Mouse (Mus musculus) thymus, postnatal 14 days (tissue): Measurements from ENCODE around the gene Wdr49.
"Not testable (repeated sequence)": the region's sequence is repeated elsewhere in the genome, so short reads cannot be mapped to it uniquely, and the experiment has no call there.

Experiments
- DNase-seq: peaks from one replicate; pipeline ENCODE4 v3.0.0; 2021

The Wdr49 gene

GRCm38 (mm10) chr3:75299464-75299863, 182.5 kb downstream of the Wdr49 start:
- not testable (repeated sequence) for DNase-seq

- no peak for DNase-seq
These were observed 184.2 kb downstream of the Wdr49 start for GRCm38 (mm10) chr3:75297758-75298111.

- no peak for DNase-seq
These were observed 184.8 kb downstream of the Wdr49 start for GRCm38 (mm10) chr3:75297026-75297757.

DNA sequence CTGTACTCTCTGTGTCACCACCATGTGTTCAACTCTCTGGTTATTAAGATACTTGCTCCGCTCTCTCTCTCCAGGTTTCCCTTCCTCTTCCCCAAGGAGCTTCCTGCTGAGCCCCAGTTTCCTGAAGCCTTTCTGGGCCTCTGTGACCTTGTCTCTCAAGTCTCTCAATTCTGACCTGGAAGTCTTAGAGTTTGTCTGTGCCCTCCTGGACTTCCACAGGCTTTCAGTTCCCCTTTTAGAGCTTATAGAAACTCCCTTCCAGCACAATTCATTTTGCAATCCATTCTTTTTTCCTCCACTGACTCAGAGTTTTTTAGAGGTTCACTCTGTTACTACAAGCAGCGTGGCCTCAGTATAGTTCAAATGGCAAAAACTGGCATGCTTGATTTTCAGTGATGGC, 188.7 kb downstream of the Wdr49 start:
- no peak for DNase-seq

- no peak for DNase-seq
These were observed 204.5 kb downstream of the Wdr49 start for GRCm38 (mm10) chr3:75277455-75277854.

DNA sequence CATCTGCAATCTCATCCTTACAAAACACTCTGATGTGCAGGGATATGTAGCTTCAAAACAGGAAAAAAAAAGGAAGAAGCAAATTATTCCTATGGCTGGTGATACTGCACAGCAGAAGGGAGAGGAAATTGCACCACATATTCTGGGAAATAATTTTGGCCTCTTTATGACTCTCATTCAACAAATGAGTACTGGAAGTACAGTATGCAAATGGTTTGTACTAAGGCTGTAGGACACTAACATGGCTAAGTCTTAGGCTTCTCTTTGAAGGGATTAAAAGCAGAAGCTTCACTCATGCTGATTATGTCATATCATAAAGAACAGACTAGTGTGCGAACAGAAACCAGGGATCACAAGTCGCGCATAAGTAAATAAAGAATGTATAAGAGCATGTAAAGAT, 205.4 kb downstream of the Wdr49 start:
- no peak for DNase-seq

- no peak for DNase-seq
These were observed 206.8 kb downstream of the Wdr49 start for GRCm38 (mm10) chr3:75275127-75275526.

- DNase-seq, result no peak
These were observed 212.0 kb downstream of the Wdr49 start, which contains the start of gene Serpini2 for GRCm38 (mm10) chr3:75269978-75270377. Gene Serpini2 (minus strand): TSS chr3:75270078.

DNA sequence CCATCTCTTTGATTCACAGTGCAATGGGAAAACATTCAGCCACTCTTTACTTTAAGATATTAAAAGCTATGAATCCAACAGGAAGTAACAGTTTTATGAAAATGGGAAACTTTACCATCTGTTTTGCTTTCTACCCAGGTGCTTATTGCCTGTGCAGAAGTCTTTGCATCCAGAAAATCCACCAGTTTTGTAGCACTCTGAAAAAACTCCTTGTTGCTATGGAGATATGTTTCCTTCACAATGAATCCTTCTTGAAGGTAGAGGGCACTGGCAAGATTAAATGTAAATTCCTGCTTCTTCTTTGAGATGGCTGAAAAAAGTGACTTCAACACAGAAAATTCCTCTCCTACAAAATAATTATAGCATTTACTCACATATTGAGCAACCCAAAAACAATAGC, 222.6 kb downstream of the Wdr49 start:
- no peak for DNase-seq
